Mouse (Mus musculus) limb, embryonic 10.5 days (tissue): Measurements from ENCODE around the gene Mblac2. TPM values are rescaled to one million over a fixed set of nuclear protein-coding genes. Genes with fewer than 3 reads are reported as not detected.

Source experiments
- DNase-seq: peaks from one replicate; pipeline ENCODE4 v3.0.0-alpha.2; 2017; ENCODE audit warnings: low spot score
- H3K27ac ChIP-seq: fragments of 300-500 bp; sonication (generic); 2 replicates; pipeline ENCODE4 v1.5.1; 2016; ENCODE audit warnings: mild to moderate bottlenecking
- H3K27me3 ChIP-seq: fragments of 300-500 bp; sonication (generic); 2 replicates; pipeline ENCODE4 v1.6.1; 2016; ENCODE audit warnings: low read depth, mild to moderate bottlenecking; ENCODE audit not compliant: poor library complexity, severe bottlenecking
- H3K36me3 ChIP-seq: fragments of 300-500 bp; sonication (generic); 2 replicates; pipeline ENCODE4 v1.6.1; 2016; ENCODE audit warnings: mild to moderate bottlenecking, moderate library complexity
- H3K4me1 ChIP-seq: fragments of 300-500 bp; sonication (generic); 2 replicates; pipeline ENCODE4 v1.6.1; 2016
- H3K4me3 ChIP-seq: fragments of 300-500 bp; sonication (generic); 2 replicates; pipeline ENCODE4 v1.5.1; 2016; ENCODE audit warnings: mild to moderate bottlenecking, moderate library complexity
- H3K9me3 ChIP-seq: fragments of 300-500 bp; sonication (generic); replicated peaks from 2 replicates; pipeline ENCODE4 v1.6.1; 2016; ENCODE audit warnings: mild to moderate bottlenecking
- WGBS: fragments of 180-500 bp; shearing (Covaris S2); methylation state at CpG from one replicate; pipeline ENCODE4 v1.1.7; 2016; 5-methylcytosine and 5-hydroxymethylcytosine counted together
- polyA plus RNA-seq: library from polyadenylated mRNA; unstranded; fragments of >200 nt; fragmentation: Nextera tagmentation; extraction: Ambion mirVana; gene quantifications from 2 replicates; pipeline ENCODE4 v1.2.1, GENCODE M21; 2016

Mblac2 gene
- polyA plus RNA-seq, 1 experiment from 2014 or later = 4.4 TPM

DNA sequence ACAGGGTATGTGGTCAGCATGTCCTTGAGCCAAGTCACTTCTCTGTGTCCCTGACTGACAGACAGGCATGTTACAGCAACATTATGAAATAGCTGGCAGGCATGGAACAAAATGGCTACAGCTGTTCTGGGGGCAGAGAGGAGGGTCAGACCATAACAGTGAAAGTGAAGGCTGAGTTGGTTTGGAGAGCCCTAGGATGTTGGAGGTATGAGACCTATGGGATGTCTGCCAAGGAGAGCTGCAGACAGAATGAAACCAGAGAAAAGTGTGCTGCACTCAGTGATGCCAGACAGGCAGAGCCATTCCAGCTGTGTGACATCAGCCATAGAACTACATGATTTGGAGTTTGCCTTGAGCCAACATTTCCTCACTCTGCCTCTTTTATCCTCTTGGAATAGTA is 43.7 kb downstream of the Mblac2 start:
- Histone ChIP-seq H3K27me3 (no peaks in the 10 kb centered on the region), H3K4me3 (no peak overlapping the region), H3K4me1 (no peaks in the 10 kb centered on the region), H3K9me3 (no peaks in the 10 kb centered on the region), H3K36me3 (no peaks in the 10 kb centered on the region), H3K27ac (no peak overlapping the region)
- DNase-seq = no peak

DNA sequence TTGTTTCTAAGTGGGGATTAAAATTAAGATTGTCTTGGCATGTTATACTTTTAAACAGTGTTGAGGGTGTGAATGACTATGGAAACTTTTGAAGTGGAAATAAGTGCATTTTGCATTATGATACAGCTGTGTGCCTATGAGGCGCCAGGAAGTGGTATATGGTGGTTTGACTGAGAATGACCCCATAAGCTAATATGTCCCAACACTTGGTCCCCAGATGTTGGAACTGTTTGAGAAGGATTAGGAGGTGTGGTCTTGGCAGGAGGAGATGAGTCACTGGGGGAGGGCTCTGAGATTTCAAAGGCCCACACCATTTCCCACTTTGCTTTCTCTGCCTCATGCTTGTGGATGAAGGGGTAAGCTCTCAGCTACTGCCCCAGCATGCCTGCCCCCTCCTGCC is 44.2 kb downstream of the Mblac2 start:
- H3K27ac ChIP-seq = no peak overlapping the region
- H3K4me1 ChIP-seq = no peaks in the 10 kb centered on the region
- no peak for DNase-seq
- no peak overlapping the region for H3K4me3 ChIP-seq
- H3K27me3 ChIP-seq = no peaks in the 10 kb centered on the region
- H3K36me3 ChIP-seq = no peaks in the 10 kb centered on the region
- no peaks in the 10 kb centered on the region for H3K9me3 ChIP-seq
- WGBS = 100% methylated on average over 1 of the region's 1 CpGs

DNA sequence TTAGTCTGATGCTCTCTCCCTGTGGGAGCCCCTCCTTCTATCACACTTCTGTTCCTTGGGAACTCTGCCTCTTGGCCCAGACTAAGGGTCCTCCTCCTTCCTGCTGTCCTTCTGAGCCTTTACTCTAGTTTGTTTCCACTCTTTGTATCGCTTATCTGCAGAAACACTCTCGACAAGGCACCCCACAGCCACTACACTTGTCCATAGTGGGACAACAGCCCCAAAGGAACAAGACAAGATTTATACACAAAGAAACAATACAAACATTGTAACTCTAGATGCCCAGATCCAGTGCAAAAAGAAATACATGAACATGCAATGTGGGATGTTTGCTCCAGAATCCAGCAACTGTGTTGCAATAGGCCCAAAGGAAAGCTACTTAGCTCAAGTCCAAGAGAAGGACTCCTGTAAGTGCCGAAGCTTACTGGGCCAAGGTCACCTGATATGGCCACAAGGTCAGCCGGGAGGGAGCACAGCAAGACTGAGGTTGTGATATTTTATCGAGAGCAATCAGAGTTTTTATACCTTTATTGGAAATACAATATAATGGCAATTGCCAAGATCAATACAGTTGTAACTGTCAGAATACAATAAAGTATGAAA is 46.0 kb downstream of the Mblac2 start:
- Histone ChIP-seq H3K27ac (no peak overlapping the region), H3K4me1 (no peaks in the 10 kb centered on the region), H3K4me3 (no peak overlapping the region), H3K36me3 (no peaks in the 10 kb centered on the region), H3K9me3 (no peaks in the 10 kb centered on the region), H3K27me3 (no peaks in the 10 kb centered on the region)
- DNase-seq = no peak
- WGBS = 88% methylated on average over 5 of the region's 5 CpGs

DNA sequence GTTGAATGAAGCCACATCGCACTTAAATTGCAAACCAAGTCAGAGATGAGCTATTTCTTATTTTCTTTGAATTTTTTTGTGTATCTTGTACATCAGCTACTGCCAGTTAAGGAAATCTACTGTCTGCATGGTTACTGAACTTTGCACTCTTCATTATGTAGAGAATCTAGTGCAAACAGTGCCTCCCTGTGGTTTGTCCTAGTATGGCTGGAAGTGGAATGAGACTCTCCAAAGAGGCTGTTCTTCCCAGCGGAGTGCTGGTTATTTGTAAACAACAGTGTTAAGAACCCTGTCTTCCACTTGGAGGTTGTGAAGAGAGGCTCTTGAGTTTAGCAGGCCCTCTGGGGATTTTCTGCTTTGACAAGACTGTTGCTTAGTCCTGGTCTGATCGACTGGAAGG is 49.2 kb downstream of the Mblac2 start:
- no peaks in the 10 kb centered on the region for H3K36me3 ChIP-seq
- no peak overlapping the region for H3K27ac ChIP-seq
- no peak for DNase-seq
- H3K4me3 ChIP-seq = no peak overlapping the region
- no peaks in the 10 kb centered on the region for H3K9me3 ChIP-seq
- peaks cover 4% of the 10 kb centered on the region; the same call in 1 of the 2 replicates for H3K4me1 ChIP-seq
- 27% methylated on average over 3 of the region's 3 CpGs for WGBS
- no peaks in the 10 kb centered on the region for H3K27me3 ChIP-seq

DNA sequence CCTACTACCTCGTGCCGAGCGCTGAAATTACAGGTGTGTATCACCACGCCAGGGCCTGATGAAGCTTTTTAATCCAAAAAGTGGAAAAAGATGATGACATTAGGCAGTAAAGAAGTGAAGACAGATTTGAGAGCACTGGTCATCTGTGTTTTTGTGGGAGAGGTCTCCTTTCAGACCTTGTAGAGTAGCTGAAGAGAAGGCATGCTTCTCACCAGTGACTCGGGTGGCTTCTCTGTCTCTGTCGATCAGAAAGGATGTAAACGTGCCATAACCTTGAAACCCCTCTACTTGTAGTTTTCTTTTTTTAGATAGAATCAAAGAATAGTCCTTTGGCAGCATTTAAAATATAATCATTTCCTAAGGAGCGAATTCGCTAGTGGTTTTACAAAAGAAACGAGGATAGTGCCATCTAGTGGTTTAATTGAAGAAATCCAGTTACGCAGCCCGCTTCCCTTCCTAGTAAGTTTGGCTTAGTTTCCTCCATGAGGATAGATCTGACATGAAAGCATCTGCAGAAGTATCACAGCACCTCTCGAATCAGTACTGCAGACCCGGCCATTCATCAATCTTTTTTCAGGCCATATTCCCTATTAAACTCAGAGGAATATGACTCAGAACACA is 50.5 kb downstream of the Mblac2 start:
- Histone ChIP-seq H3K4me1 (peaks cover 5% of the 10 kb centered on the region; the same call in 1 of the 2 replicates), H3K36me3 (no peaks in the 10 kb centered on the region), H3K4me3 (no peak overlapping the region), H3K27ac (no peak overlapping the region), H3K27me3 (no peaks in the 10 kb centered on the region), H3K9me3 (no peaks in the 10 kb centered on the region)
- 33% methylated on average over 14 of the region's 14 CpGs for WGBS
- DNase-seq = no peak

DNA sequence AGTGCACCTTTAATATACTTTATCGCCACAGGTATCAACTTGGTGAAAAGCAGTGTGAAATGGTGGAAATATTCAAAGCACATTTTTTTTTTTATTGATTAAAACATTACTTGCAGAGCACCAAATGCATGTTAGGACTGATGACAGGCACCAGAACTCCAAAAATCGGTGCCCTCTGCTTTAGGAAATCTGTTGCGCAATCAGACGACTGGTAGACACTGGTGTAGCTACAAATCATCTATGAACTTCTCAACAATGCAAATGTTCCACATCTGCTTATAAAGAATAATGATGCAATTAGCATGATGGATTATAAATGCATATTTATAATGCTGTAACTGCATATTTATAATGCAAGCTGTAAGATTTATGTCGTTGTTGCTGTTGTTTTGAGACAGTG is 53.0 kb downstream of the Mblac2 start:
- Histone ChIP-seq H3K4me1 (peaks cover 5% of the 10 kb centered on the region; the same call in 1 of the 2 replicates), H3K27me3 (no peaks in the 10 kb centered on the region), H3K4me3 (no peak overlapping the region), H3K9me3 (no peaks in the 10 kb centered on the region), H3K36me3 (no peaks in the 10 kb centered on the region), H3K27ac (no peak overlapping the region)
- 90% methylated on average over 5 of the region's 5 CpGs for WGBS
- no peak for DNase-seq

DNA sequence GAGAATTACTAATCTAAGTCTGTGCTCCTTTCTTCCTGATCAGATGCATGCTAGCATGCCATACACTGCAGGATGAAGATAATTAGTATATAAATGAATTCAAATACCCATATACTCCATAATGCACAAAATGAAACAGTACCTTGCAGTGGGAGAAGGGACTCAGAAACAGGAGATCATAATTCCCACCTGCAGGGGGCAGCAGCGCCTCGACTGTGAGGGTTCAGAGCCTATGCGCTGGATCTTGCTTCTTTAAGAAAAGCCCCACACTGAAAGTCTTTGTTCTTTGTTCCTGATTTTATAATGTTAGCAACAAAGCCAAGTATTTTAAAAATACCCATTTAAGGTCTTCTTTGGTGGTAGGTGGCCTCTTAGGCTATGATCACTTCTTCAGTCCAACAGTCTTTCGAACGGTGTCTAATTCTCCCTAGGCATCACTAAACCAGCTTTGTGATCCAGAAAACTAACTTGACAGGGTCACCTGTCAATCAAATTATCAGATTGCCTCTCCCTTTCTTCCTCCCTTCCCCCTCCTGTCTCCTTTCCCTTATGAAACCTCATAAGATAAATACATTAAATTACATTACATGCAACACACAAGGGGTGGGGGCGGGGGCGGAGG is 56.0 kb downstream of the Mblac2 start:
- Histone ChIP-seq H3K27me3 (no peaks in the 10 kb centered on the region), H3K9me3 (no peaks in the 10 kb centered on the region), H3K27ac (no peak overlapping the region), H3K4me1 (peaks cover 5% of the 10 kb centered on the region; the same call in 1 of the 2 replicates), H3K4me3 (no peak overlapping the region), H3K36me3 (no peaks in the 10 kb centered on the region)
- DNase-seq = no peak
- 88% methylated on average over 7 of the region's 7 CpGs for WGBS

DNA sequence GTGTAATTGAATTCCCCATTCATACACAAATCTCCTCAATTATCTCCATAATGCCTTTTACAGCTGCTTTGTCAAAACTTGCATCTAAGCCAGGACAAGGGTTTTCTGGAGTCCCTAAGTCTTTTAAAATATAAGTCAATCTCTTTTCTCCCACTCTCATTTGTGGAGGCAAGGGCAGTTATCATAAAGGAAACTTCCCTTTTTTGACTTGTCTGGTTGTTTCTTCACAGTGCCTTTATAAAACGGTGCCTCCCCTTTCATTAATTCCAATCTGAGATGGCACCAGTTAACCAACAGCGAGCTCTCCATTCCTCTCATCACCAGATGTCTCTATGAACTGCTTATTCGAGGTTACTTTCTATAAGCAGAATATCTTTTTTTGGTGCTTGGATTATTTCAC is 65.1 kb downstream of the Mblac2 start:
- H3K4me1 ChIP-seq = no peaks in the 10 kb centered on the region
- no peak overlapping the region for H3K4me3 ChIP-seq
- no peaks in the 10 kb centered on the region for H3K36me3 ChIP-seq
- H3K9me3 ChIP-seq = no peaks in the 10 kb centered on the region
- WGBS = 90% methylated on average over 3 of the region's 3 CpGs
- H3K27me3 ChIP-seq = no peaks in the 10 kb centered on the region
- H3K27ac ChIP-seq = no peak overlapping the region
- no peak for DNase-seq

DNA sequence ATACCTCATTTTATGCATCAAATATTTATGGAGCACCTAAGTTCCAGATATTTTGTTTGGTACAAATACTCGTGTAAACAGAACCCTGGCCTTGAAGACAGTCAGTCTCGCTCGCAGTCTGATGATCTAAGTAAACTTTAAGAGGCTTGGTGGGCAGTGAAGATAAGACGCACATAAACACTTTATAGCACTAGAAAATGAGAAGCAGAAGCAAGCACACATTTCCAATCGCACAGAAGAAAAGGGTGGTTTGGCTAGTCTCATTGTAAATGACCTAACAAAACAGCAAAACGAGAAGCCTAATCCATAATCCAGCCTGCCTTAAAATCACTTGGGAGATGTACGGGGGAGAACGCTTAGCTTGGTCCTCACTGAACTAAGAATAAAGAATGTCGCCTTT is 71.3 kb downstream of the Mblac2 start:
- no peak for DNase-seq
- Histone ChIP-seq H3K4me1 (peaks cover 10% of the 10 kb centered on the region; the same call in 1 of the 2 replicates), H3K4me3 (peak overlapping the region; percentile 82), H3K27me3 (no peaks in the 10 kb centered on the region), H3K36me3 (peaks cover 19% of the 10 kb centered on the region), H3K27ac (peak overlapping the region; percentile 99), H3K9me3 (no peaks in the 10 kb centered on the region)
- 50% methylated on average over 9 of the region's 9 CpGs for WGBS

DNA sequence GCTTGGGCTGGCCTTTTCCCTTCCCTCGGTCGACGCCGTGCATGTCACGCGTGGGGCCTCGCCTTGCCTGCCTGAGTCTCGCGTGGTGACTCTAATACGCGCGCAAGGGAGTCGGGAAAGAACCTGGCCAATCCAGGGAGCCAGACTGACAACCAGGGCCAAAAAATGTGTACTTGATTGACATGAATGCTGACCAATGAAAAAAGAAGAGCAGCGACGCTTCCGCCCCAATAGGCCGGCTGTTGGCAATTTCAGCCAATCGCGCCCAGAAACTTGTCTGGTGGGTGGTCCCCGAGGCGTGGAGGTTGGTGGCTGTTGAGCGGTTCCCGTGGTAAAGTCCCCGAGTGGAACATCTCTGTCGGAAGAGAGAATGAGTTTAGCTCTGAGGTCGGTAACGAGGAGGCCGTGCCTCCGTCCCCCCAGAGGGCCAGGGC is 71.8 kb downstream of the Mblac2 start, which contains the start of gene Cetn3:
Gene Cetn3, plus strand, starts transcription at position 107 of the 434 bp plus-strand sequence.
- peak within 1 kb of the TSS; percentile 99 for H3K27ac ChIP-seq
- under 1% methylated on average over 29 of the region's 29 CpGs for WGBS
- H3K27me3 ChIP-seq = no peaks in the 10 kb centered on the region
- peak within 1 kb of the TSS; percentile 82 for H3K4me3 ChIP-seq
- H3K4me1 ChIP-seq = peaks cover 10% of the 10 kb centered on the region; the same call in 1 of the 2 replicates
- peak; percentile 91 for DNase-seq
- H3K36me3 ChIP-seq = peaks cover 24% of the 10 kb centered on the region
- no peaks in the 10 kb centered on the region for H3K9me3 ChIP-seq

DNA sequence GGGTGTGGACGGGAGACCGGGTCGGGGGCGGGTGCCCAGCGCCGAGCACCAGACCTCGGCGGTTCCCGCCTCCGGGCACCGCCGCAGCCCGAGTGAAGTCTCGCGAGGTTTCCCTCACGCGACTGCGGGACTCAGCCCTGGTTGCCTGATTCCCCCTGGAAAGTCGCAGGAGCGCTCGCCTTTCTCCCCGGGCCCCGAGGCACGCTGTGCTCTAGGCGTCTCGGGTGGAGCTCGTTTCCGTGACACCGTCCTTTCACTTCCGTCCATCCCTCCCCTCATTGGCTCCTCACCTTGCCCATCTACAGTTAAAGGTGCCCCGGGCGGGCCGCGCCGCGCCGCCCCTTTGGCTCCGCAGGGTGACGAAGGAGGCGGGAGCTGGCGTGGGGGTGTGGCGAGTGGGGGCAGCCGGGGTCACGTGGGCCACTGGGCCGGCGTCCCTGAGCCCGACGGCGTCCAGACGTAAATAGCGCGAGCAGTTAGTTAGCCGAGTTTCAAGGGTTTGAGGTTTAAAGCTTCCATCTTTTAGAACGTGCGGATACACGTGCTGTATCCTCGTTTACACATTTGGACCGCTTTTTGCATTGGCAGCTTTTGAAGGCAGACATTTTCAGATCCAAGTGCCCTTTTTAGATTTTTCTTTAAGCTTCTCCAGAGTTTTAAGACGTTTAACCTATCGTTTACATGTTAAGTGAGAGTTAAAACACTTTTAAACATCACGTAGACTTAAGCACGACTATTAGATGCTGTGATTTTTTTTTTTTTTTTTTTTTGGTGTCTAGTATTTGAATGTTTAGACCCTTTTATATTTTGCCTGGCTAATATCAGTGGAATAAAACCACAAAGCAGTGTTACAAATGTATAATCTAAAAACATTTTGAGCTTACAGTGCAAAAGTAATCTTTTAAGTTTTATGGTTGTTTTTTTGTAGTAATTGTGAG is 72.5 kb downstream of the Mblac2 start:
- WGBS = 1% methylated on average over 62 of the region's 62 CpGs
- H3K36me3 ChIP-seq = peaks cover 30% of the 10 kb centered on the region
- no peaks in the 10 kb centered on the region for H3K9me3 ChIP-seq
- H3K27ac ChIP-seq = peak overlapping the region; percentile 99
- peaks cover 10% of the 10 kb centered on the region; the same call in 1 of the 2 replicates for H3K4me1 ChIP-seq
- DNase-seq = peak; percentile 97
- H3K27me3 ChIP-seq = no peaks in the 10 kb centered on the region
- H3K4me3 ChIP-seq = peak overlapping the region; percentile 82

DNA sequence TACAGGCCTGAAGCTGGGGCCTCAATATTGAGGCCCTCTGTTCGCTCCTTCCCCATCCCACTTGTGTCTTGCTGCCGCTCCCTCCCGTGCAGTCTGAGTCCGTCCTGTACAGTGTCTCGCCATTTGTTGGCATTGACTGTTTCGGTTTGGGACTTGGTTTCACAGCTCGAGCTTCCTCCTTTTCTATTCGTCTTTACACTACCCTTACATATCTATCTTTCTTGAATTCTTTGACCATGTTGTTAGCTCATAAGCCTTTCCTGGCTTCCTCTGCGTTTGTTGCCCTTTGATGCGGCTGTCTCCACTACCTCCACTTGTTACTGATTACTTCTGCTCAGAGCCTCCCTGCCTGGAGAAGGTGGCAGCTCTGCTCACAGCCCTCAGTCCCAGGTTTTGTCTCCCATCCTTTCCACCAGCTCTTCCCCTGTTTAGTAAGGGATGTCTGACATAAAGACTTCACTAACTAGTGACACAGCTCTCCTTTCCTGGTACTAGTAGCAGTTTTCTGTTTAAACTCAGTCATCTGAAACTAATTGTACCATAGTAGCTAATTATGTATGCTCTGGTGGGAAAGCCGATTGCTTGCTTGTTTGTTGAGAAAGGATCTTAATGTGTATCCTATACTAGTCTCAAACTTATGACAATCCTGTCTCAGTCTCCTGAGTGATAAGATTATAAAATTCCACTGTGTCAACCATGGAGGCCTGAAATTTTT is 74.8 kb downstream of the Mblac2 start:
- Histone ChIP-seq H3K4me3 (no peak overlapping the region), H3K27ac (no peak overlapping the region), H3K9me3 (no peaks in the 10 kb centered on the region)

More for the DNA sequence above, 74.8 kb downstream of the Mblac2 start:
- H3K27me3 ChIP-seq = no peaks in the 10 kb centered on the region
- peaks cover 46% of the 10 kb centered on the region for H3K36me3 ChIP-seq
- no peak for DNase-seq
- WGBS = 85% methylated on average over 11 of the region's 11 CpGs
- H3K4me1 ChIP-seq = peaks cover 10% of the 10 kb centered on the region; the same call in 1 of the 2 replicates
